Mouse (Mus musculus) Patski (cell line): ENCODE measurements at regions not wholly inside any gene's neighbourhood (a gene's known extent, or its start where the extent isn't known, plus 50 kb on each side); places are given as distances from the start of the nearest gene placed in this dataset.

ENCODE experiments used
- ATAC-seq: fragments of 100-300 bp; one replicate; pipeline ENCODE4 v1.8.0; 2021
- CTCF ChIA-PET: fragments of 350-600 bp; sonication (Branson Sonifier 250); formaldehyde crosslinking; loops from one replicate; lab custom pipeline; 2022; ENCODE audit warnings: inconsistent platforms; lab: Charles Lee
- POLR2A ChIA-PET: fragments of 350-600 bp; sonication (Branson Sonifier 250); formaldehyde crosslinking; loops from one replicate; lab custom pipeline; 2022; ENCODE audit warnings: antibody characterized with exemption, inconsistent platforms; lab: Charles Lee
- DNase-seq: peaks from one replicate; pipeline ENCODE4 v3.0.0-alpha.2; 2011; ENCODE audit warnings: low read depth, low spot score
- H3K27me3 ChIP-seq: fragments of 371-371 bp; one replicate; pipeline ENCODE4 v1.5.1; 2021
- CTCF ChIP-seq: fragments of 100-300 bp; IDR thresholded peaks from one replicate; pipeline ENCODE4 v1.5.1; 2021
- in situ Hi-C: fragments of 300-500 bp; cut with MboI; formaldehyde crosslinking; loops from 3 replicates; pipeline ENCODE4 v1.11.1; 2018; ENCODE audit warnings: low pct_unique_long_range_greater_than_20kb, mixed read lengths

GRCm38 (mm10) chr9:115507131-115507689, 197.0 kb upstream of the Stt3b start:
- TF ChIP-seq CTCF, result no peak
- H3K27me3 ChIP-seq, result no peaks in the 10 kb centered on the region
- DNase-seq (no peak), ATAC-seq (no peak)
- CTCF ChIA-PET, result no interaction called here
- POLR2A ChIA-PET, result no interaction called here
- in situ Hi-C loops, result loop anchor here (10.0 kb wide), 1 partner anchor 192 kb away; the partner anchor contains the start of gene Stt3b

GRCm38 (mm10) chr9:115512835-115513629, 202.8 kb upstream of the Stt3b start:
- DNase-seq, result no peak
- no peaks in the 10 kb centered on the region for H3K27me3 ChIP-seq
- in situ Hi-C loops, result no loop called here
- POLR2A ChIA-PET, result no interaction called here
- TF ChIP-seq CTCF, result no peak
- ATAC-seq, result no peak
- CTCF ChIA-PET, result no interaction called here

GRCm38 (mm10) chr9:115517903-115518302, 207.7 kb upstream of the Stt3b start:
- ChIA-PET CTCF (no interaction called here), POLR2A (interaction anchor here (1.0 kb wide), 1 partner anchor 12 kb away, joined by 3 read pairs; no protein-coding TSS in a partner anchor)
- DNase-seq (no peak), ATAC-seq (no peak)
- in situ Hi-C loops, result no loop called here
- TF ChIP-seq CTCF, result no peak
- H3K27me3 ChIP-seq, result no peaks in the 10 kb centered on the region

GRCm38 (mm10) chr9:115524161-115524560, 213.9 kb upstream of the Stt3b start:
- H3K27me3 ChIP-seq, result no peaks in the 10 kb centered on the region
- ChIA-PET POLR2A (no interaction called here), CTCF (interaction anchor here (1.1 kb wide), 1 partner anchor 18 kb away, joined by 3 read pairs; no protein-coding TSS in a partner anchor)
- in situ Hi-C loops, result no loop called here
- ATAC-seq, result no peak
- DNase-seq, result no peak
- no peak for TF ChIP-seq CTCF

GRCm38 (mm10) chr9:115524591-115524990, 214.4 kb upstream of the Stt3b start:
- ChIA-PET POLR2A (no interaction called here), CTCF (interaction anchor here (1.1 kb wide), 1 partner anchor 17 kb away, joined by 3 read pairs; no protein-coding TSS in a partner anchor)
- H3K27me3 ChIP-seq, result no peaks in the 10 kb centered on the region
- no peak for TF ChIP-seq CTCF
- in situ Hi-C loops, result no loop called here
- no peak for ATAC-seq
- no peak for DNase-seq

GRCm38 (mm10) chr9:115526322-115526721, 216.1 kb upstream of the Stt3b start:
- DNase-seq (no peak), ATAC-seq (no peak)
- ChIA-PET CTCF (no interaction called here), POLR2A (no interaction called here)
- H3K27me3 ChIP-seq, result no peaks in the 10 kb centered on the region
- TF ChIP-seq CTCF, result no peak
- in situ Hi-C loops, result no loop called here

- no peak for ATAC-seq
Measured at GRCm38 (mm10) chr9:115526981-115527380, 216.8 kb upstream of the Stt3b start.

GRCm38 (mm10) chr9:115534198-115534597, 224.0 kb upstream of the Stt3b start:
- ATAC-seq (no peak), DNase-seq (no peak)
- POLR2A ChIA-PET, result no interaction called here
- no peaks in the 10 kb centered on the region for H3K27me3 ChIP-seq
- TF ChIP-seq CTCF, result no peak
- CTCF ChIA-PET, result no interaction called here
- in situ Hi-C loops, result no loop called here

More at GRCm38 (mm10) chr9:115526981-115527380, 216.8 kb upstream of the Stt3b start:
- no peak for TF ChIP-seq CTCF
- in situ Hi-C loops, result no loop called here
- ChIA-PET POLR2A (no interaction called here), CTCF (no interaction called here)
- no peaks in the 10 kb centered on the region for H3K27me3 ChIP-seq
- DNase-seq, result no peak

GRCm38 (mm10) chr9:115543665-115544064, 233.4 kb upstream of the Stt3b start:
- in situ Hi-C loops, result no loop called here
- no peak for TF ChIP-seq CTCF
- ATAC-seq (no peak), DNase-seq (no peak)
- CTCF ChIA-PET, result no interaction called here
- H3K27me3 ChIP-seq, result no peaks in the 10 kb centered on the region
- POLR2A ChIA-PET, result no interaction called here

GRCm38 (mm10) chr9:115545178-115545577, 235.0 kb upstream of the Stt3b start:
- ATAC-seq (no peak), DNase-seq (no peak)
- H3K27me3 ChIP-seq, result no peaks in the 10 kb centered on the region
- POLR2A ChIA-PET, result no interaction called here
- CTCF ChIA-PET, result no interaction called here
- TF ChIP-seq CTCF, result no peak
- in situ Hi-C loops, result loop anchor here (5.0 kb wide), 1 partner anchor 53 kb away; no protein-coding TSS in a partner anchor

- no peak for TF ChIP-seq CTCF
- ATAC-seq (no peak), DNase-seq (no peak)
- no peaks in the 10 kb centered on the region for H3K27me3 ChIP-seq
- ChIA-PET CTCF (no interaction called here), POLR2A (no interaction called here)
- in situ Hi-C loops, result loop anchor here (5.0 kb wide), 1 partner anchor 53 kb away; no protein-coding TSS in a partner anchor
Measured at GRCm38 (mm10) chr9:115545792-115546191, 235.6 kb upstream of the Stt3b start.
